Mouse (Mus musculus) layer of hippocampus, adult 9-10 months (tissue): ENCODE data around the gene Cmtm8.
A peak's percentile ranks its signal among the peaks of the same experiment; 100 is the strongest.

Experiments used
- DNase-seq: peaks from one replicate; pipeline ENCODE4 v3.0.0; 2022; ENCODE audit warnings: low spot score

The Cmtm8 gene

DNA sequence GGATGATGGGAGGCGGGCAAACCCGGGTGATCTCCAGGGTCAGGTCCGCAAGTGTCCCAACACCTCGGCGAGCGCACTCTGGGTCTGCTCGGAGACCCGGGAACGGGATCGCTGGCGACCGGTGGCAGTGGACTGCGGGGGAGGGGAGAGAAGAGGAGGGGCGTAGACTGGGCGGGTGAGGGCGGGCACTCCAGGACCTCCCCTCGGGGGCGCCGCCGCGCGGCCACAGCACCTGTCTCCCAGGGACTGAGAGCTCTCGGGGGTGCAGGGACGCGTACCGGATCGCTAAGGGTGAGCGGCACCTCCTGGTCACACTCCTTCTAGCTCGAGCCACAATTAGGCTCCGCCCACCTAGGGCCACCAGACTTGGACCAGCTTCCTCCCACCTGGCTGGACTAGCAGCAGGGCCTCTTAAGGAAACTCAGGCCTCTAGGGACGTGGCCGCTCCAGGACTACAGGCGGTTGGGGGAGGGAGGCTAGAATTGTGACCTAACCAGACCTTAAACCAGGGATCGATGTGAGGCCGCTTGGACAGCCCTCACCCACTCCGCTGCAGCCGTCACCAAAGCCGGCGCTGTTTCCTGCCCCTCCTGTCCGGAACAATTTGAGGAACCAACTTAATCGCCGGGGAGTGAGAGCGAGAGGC is at the start of gene Cmtm8:
Cmtm8 (minus strand) TSS at position 140 of the 646 bp plus-strand sequence.
- no peak for DNase-seq

DNA sequence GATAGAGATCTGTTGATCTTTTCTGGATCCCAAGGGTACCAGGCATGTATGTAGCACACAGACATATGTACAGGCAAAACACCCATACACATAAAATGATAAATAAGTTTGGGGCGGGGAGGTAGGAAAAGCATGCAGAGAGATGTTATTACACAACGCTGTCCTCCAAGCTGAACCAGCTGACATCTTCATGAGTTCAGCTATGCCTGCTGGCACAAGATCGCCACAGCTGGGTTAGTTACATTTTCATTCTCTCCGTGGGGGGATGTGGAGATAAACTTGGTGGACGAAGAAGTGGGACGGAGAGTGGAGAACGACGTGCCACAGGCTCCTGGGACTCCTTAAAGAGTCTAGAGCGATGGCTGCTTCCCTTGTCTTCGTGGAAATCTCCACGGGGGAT is 49.0 kb upstream of the Cmtm8 start:
- DNase-seq: no peak

DNA sequence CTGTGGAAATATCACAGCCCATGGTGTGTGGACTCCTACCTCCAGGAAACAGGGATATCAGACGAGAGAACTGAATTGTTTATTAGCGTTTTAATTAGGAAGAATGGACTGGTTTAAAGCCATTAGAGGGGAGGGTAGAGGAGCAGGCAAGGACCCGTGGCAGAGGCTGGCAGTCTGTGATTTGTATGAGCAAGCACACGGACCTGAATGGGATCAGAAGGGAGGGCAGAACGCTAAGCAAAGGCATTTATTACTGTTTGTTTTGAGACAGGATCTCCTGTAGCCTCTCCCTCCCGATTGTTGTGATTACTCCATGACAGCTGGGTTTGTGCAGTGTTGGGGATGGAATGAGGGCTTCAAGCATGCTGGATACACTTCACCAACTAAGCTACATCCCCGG is 46.4 kb upstream of the Cmtm8 start:
- no peak for DNase-seq

DNA sequence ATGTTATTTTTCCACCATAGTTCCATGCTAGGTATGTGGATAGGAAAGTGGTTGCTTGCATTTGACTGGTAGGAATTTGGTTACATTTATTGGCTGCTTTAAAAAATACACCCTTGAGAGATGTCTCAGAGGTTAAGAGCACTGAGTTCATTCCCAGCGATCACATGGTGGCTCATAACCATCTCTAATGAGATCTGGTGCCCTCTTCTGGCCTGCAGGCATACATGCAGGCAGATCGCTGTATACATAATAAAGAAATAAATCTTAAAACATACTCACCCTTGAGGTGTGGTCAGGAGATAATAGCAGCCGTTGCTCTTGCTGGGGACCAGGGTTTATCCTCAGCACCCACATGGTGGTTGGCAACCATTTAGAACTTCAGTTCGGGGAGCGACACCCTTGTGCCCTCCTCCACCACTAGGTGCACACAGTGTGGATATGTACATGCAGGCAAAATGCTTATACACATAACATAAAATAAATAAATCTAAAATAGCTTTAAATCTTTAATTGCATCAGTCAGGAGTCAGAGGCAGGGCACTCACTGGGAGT is 45.0 kb upstream of the Cmtm8 start:
- no peak for DNase-seq

DNA sequence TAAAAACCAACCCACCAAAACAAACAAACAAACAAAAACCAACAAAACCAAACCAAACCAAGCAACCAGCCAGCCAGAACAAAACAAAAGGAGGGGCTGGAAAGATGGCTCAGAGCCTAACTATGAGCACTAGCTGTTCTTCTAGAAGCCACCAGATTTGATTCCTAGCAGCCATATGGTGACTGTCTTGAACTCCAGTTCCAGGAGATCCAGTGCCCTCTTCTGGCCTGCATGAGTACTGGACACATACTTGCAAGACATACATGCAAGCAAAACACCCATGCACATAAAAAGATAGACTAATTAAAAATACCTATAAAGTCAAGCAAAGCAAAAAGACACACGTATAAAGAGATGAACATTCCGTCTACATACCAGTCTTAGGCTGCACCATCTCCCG is 43.7 kb upstream of the Cmtm8 start:
- no peak for DNase-seq

DNA sequence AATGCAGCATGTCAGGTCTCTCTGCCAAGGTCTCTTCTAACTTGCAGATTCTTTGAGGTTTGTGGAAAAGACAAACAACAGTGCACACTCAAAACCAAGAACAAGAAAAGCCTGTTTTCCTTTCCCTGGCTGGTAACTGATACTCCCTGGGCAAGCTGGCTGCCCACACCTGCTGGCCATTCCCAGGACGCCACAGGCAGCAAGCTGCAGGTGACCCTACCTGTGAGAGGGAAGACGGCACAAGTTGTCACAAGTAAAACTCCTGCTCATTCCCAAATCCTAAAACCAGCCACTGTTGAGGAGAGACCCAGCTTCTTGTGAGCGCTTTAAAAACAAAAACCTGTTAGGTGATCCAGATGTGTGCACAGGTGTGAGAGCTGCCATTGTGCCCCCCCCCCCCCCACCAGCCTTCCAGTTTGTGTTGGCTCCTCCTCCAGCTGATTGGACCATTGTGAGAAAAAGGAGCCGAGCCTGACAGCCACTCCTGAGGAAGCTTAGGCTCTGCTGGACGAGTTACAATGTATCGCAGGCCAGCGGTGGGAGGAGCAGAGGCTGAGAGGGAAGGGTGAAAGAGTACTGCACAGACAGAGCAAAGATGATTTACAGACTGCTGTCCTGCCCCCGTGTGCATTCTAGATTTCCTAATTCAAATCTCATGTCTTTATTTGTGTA is 42.2 kb upstream of the Cmtm8 start:
- no peak for DNase-seq

DNA sequence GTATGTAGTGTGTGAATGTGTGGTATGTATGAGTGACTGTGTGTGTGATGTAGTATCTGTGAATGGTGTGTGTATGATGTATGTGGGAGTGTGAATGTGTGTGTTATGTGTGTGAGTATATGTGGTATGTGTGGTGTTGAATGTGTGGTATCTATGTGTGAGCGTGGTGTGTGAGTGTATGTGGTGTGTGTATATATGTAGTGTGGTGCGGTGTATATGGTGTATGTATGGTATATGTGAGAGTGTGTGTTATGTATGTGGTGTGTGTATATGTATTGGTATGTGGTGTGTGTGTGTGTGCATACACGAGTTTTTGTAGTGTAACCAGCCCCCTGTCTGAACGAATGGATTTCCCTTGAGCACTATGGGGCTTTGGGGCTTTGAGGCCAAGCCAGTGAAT is 41.6 kb upstream of the Cmtm8 start:
- no peak for DNase-seq

DNA sequence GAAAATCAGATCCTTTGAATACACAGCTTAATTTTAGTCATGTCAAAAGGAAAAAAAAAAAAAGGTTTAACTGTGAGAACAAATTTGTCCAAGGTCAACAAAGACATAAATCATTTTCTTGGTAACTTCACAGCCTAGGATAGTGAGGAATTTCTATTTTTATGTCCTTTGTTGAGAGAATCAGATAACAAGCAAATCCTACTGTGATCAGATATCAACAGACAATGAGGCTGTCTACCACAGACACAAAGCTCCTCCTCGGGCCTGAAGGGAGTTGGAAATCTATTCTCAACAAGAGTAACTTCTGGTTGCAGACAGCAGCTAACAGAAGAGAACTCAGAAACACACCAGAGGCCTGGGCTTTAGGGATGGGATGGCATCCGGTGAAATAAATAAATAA is 38.0 kb upstream of the Cmtm8 start:
- DNase-seq: no peak

DNA sequence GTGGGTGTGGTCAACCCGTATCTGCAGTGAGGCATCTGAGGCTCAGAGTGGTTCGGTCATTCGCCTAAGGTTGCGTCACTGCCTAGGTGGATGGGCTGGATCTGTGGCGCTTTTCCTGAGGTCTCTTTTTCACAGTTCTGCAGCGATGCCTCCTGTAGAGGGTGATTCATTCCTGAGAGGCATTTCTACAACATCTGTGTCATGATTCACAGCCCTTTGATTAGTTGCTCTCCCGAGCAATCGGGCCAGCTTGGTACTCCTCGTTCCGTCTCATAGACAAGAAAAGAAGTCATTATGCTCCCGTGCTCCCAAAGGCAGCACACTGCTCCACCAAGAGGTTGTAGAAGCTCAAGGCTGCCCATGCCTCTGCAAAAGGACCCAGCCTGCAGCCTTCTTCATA is 11.4 kb upstream of the Cmtm8 start:
- DNase-seq: peak; percentile 36

DNA sequence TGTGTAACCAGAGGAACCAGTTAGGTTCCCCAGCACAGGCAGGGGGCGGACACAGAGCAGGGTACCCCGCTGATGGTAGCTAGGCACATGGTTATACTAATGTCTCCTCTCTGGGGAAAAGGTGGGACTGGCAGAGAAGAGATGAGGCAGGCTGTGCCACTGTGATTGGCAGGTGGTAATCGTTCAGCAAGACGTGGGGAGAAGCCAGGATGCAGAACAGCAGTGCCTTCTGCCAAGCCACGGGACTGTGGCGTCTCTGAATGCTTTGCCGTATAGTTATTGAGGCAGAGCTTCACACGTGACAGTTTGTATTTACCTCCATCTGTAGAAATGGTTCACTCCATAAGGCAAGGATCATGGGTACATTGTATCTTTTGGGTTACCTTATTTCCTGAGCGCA is 10.7 kb upstream of the Cmtm8 start:
- no peak for DNase-seq

DNA sequence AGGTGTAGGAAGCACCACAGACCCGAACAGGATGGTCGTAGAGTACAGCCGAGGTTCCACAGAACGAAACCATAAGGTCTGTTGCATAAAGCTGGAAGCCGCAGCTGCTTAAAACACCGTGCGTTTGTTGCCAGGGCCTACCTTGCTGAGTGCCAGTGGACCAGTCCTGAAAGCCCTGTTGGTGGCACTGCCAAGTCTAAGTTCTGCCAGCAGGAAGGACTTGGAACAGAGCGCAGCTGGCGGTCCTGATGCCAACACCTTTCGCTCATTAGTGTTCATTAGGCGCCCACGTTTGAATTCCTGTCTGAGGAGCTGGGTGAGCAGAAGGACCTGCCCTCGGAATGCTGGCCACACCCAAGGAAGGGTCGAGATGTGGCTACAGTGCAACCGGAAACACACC is 9.4 kb upstream of the Cmtm8 start:
- DNase-seq: no peak

DNA sequence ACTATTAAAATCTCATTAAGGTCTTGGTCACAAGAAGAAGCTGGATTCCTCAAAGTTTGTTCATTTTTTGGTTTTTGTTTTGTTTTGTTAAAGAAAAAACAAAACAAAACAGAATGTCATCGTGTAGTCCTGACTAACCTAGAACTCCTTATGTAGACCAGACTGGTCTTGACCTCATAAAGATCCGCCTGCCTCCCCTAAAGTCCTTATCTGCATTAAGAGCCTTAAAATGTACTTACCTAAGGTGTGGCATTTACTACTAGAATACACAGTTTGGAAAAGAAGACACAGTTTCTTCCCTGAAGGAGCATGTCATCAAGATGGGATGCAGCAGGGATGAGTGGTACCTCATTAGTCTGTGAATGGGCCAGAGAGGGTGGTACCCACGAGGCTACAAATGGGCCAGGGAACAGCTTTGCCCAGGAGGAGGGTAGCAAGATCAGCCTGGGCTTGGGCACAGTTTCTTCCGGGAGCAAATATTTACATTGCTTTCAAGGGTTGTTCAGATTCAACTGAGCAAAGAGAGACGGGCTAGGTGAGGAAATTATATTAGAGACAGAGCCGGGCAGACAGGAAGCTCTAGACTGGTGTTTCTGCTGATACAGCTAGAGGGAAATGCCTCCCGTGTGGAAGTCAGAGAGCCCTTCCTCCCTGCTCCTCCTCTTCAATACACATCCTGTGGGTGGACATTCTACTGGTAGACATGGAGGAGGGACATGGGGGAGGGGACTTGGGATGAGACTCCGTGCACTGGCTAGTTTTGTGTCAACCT is 7.6 kb upstream of the Cmtm8 start:
- DNase-seq: no peak

DNA sequence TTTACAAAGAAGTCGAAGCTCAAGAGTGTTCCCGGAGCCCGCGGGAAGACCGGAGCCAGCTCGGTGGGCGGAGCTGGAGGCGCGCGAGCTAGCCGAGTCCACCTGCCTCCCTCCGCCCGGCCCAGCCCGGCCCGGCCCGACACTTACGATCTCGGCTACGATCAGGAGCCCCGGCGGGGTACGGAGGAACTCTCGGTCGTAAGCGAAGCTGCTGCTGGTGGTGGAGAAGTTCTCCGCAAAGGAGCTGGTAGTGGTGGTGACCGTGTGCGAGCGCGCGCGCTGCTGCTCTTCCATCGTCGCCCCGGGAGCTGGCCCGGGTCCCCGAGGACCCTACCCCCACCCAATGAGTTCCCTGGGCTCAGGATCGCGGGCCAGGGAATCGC is 331 bp downstream of the Cmtm8 start:
- DNase-seq: no peak

DNA sequence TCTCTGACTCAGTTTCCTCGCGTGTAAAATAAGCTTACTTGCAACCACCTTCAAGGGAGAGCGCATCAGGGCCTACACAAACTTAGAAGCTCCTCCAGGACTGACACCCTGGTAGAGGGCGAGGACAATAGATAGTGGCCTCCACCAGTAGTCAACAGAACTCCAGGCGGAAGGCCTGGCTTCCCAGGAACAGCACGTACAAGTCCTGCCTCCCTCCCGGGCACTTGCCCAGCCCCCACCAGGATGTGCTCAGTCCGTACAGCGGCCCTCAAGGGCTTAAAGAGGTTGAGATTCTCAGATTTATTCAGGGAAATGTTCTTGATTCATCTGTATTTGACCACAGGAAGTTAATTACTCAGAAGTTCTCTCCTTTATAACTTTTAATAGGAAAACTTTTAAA is 1.1 kb downstream of the Cmtm8 start:
- DNase-seq: no peak

DNA sequence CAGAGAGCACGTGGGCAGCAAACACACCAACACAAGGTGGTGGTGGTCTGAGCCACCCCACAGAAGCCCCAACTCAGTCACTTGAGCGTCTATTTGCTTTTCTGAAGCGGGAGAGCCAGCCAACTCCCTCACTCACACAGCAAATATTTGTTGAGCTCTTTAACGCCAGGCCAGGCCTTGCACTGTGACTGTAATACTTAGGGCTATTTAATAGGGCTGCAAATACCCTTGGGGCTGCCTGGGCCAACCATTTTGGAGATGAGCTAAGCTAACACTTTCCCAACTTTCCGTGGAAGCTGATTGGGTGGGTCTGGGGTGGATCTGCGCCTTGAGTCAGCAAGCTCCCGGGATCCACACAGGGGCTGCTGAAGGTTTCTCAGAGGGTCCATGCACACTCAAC is 1.7 kb downstream of the Cmtm8 start:
- DNase-seq: no peak

DNA sequence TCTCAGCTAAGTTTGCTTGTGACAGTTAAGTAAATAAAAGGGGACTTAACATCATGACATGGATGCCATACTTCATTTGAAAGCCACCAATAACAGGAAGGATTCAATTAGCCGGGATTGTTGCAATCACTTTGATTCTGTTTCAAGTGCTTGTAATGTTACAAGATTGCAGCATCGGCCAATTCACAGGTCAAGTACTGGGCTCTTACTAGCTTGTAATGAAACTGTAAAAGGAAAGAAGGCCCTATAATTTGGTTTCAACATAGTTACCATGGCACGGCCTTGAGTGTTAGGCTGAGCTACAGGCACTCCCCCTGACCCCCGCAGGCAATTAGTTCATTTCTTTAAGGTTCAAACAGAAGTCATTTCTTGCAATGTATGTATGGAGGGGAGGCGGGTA is 5.1 kb downstream of the Cmtm8 start:
- no peak for DNase-seq

DNA sequence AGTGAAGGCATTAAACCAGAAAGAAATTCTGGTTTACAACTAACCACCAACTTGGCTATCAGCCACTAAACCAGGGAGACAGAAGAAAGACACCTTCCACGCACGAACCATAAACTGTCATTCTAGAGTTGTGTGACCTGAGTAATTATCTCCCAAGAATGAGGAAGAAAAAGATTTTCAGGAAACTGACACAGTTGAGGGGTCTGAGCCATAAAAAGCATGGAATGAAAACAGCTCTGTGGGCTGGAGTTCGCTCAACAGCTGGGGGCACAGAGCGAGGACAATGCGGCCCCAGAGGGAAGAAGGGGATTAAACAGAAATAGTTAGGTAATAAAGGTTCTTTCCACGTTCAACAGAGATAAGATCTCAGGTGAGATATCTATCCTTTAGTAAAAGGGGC is 12.4 kb downstream of the Cmtm8 start:
- no peak for DNase-seq

DNA sequence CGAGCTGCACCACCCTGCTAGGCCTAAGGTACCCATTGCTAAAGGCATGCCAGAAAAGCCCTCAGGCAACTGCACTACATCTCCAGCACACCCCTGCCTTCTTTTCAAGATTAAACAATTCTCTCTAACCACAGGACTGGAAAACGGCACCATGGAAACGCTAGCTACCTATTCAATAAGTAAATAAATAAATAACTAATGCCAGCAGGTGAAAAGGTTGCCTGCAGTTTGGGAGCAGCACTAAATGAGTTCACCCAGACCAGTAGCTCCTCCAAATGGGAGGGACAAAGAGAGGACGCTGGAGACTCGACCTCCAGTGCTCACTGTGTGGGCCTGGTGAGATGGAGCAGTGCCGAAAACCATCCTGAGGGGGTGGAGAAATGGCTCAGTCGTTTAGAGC is 13.6 kb downstream of the Cmtm8 start:
- no peak for DNase-seq

DNA sequence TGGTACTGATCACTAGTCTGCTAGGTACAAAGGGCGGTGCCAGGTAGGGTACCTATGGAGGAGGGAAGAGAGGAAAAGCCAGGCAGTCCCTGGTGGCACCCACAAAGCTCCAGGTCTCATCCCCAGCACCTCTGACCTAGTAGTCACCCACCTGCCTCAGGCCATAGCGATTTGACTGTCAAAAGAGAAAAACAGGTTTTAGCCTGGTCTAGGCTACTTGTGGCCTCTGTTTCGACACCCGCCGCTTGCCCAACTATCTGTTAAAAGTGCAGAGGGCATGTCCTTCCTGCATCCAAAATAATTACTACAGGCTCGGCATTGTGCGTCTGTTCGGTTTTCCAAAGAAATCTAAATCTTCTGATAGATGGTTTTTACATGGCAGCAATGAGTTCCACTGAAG is 14.3 kb downstream of the Cmtm8 start:
- no peak for DNase-seq

DNA sequence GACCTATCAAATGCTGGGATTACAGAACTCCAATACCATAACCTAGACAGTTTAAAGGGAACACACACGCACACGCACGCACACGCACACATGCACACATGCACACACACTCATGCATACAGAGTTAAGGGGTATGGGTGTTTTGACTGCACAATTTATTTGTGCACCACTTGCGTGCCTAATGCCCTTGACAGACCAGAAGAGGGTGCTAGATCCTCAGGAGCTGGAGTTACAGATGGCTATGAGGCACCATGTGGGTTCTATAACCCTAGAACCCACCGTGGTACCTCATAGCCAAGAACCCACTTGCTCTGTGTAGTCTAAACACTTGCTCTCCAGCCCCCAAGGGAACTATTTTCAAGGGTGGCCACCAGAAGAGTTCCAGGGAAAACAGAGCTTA is 15.6 kb downstream of the Cmtm8 start:
- no peak for DNase-seq

DNA sequence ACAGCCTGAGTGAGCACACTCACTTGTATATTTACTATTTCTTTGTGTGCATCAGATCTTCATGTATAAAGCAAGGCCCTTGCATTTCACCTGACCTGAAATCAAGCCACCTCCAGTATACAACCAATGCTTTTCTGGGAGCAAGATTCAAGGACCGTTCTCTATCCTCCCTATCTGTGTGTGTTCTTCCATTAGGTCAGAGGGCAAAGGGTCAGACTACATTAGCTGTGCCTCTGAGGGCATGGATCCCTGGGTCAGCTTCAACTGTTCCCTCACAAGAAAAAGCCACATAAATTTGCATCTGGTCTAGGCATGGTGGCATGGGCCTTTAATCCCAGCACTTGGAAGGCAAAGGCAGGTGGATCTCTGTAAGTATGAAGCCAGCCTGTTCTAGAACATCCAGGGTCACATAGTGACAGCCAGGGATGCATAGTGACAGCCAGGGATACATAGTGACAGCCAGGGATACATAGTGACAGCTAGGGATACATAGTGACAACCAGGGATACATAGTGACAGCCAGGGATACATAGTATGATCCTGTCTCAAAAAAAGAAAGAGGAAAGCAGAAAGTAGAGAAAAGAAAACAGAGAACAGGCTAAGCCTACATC is 16.6 kb downstream of the Cmtm8 start:
- no peak for DNase-seq

DNA sequence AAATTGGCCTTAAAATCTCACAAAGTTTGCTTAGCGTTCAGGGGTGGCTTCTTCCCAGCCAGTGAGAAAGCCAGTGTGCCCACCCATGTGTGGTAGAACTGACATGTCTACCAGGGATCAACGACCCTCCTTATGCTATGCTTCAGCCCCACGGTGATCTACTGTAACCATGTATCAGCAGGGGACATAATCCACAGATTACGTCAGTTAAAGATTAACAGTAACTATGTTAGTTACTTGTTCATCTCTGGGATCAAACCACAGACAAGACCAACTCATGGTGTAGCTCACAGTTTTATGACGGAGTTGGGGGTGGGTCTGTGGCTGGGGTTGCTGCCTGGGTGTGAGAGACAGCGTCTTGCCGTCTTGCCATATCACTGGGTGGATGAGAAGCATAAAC is 19.8 kb downstream of the Cmtm8 start:
- DNase-seq: no peak
